Mouse (Mus musculus): ENCODE data around the gene Dsn1. TPM values are rescaled to one million over a fixed set of nuclear protein-coding genes. Genes with fewer than 3 reads are reported as not detected.

Dsn1 gene
- total RNA-seq, 4 experiments from 2014 or later, result 1.1 to 2.2 (median 1.6) TPM

DNA sequence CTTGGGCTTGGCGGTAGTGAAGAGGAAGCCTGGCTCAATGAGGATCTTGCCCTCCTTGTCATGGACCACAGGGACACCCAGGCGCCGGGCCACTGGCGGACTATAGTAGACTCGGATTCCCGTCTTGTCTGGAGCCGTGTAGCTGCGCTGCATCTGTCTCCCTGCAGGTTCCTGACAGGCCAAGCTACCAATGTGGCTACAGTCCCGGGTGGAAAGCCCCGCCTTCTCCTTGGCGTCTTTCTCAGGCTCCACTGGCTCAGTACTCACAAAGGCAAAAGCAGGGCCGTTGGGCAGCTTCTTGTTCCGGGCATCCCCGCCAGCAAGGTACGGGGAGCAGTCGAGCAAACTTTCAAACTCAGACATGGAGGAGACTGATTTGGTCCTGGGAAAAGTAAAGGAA is 14.2 kb upstream of the Dsn1 start:
- no peak for DNase-seq (ENCODE audit: low spot score)

DNA sequence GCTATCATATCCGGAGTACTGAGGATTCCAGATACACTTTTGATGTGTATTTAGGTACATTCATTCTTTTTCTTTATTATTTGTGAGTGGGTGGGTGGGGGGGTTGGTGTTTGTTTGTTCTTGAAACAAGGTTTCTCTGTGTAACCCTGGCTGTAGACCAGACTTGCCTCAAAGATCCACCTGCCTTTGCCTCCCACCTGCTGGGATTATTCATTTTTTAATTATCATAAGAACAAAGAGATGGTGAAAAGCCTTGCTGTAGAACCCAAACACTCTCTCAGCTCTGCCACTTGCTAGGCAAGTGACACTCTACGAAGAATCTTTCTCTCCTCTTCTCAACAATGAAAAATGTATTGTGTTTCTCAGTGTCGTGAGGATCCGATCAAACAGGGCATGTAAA is 12.3 kb upstream of the Dsn1 start:
- no peak for DNase-seq (ENCODE audit: low spot score)

DNA sequence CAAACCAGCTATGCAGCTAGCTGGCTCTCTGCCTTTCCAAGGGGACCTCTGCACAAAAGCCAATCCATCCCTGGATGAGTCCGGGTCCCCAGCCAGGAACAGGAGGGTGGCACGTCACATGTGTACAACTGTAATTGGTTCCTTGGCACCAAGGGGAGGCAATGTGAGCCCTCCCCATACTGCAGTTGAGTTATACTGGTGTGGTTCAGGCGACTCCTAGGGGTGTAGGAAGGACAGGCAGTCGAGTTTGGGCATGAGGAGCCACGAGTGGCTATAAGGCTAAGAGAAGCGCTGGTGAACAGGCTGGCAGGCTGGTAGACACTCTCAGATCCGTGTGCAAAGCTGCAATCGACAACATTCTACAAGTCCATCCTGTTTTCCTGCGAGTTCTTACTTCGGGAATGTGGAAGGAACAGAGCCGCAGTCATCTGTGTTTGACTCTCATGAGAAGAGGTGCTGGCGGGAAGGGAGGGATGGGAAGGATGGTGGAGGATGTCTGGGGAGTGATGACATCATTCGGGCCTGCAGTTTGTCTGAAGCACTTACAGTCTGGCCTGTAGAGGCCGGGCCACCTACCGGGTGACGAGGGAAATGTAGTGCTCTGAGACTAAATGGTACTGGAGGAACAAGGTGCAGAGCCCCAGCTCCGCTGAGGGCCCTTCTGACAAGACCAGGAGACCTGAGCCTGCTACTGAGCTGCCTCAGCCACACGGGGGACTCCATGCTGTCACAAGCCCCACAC is 9.7 kb upstream of the Dsn1 start:
- DNase-seq (ENCODE audit: low spot score), result no peak

- no peak for DNase-seq (ENCODE audit: low spot score)
These were observed 5.4 kb upstream of the Dsn1 start for GRCm38 (mm10) chr2:157012341-157012740.

DNA sequence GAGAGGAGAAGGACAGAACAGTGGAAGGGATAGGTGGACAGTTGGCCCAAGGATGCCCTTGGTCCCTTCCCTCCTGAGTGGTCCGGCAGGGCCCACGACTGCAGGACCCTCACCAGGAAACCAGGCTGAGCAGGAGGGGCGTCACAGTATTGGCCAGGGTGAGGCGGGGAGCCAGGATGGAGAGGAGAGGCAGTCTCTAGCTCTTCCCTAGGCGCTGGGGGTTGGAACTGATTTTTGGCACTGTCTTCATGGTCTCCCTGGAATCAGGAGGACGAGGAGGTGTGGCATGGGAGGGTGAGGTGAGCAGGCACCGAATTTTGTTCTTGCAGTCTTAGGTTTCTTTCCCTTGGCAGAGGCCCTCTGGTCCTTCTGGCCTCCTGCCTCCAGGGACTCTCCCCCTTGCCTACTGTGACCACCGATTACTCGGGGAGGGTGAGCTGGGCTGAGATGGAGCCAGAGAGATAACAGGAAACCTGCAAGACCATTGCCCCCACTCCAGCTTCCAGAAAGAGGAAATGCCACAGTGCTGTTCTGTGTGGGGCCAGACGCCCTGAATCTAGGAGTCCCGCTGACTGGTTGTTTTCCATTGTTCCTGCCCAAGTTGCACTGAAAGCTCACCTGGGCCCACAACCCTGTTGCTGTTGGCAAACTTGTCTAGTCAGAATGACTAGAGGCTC is 3.8 kb upstream of the Dsn1 start:
- DNase-seq (ENCODE audit: low spot score), result no peak

DNA sequence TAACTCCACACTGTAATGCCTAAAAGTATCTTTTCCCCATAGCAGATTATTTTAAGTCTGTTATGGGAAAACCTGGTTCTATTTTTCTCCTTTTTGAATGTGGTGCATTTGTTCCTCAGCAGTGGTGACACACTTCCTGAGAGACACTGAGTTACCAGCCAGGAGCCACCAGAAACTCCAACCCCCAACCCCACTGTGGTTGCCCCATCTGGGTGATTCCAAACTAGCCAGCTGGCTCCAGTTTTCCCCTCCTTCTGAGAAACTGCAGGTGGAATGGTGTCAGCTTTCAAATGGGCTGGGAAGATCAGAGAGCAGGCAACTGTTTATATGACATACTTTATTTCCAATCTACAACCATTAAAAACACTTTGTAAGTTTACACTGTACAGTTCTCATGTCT is 3.2 kb upstream of the Dsn1 start:
- no peak for DNase-seq (ENCODE audit: low spot score)

DNA sequence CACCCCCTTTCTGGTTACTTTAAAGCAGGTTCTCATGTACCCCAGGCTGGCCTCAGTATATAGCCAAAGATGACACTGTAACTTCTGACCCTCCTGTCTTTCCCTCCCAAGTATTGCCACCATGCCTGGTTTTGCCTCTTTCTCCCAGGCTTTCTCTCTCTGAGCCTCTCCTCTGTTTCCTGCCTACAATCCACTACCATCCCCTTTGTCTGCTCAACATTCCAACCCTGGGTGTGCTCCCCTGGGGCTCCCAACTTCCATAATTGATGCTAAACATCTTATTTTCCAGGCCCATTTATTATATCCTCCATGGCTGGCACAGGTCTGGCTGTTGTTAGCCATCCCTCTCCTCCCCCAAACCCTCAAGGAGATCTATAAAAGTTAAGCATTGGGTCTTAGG is 1.6 kb upstream of the Dsn1 start:
- DNase-seq (ENCODE audit: low spot score), result no peak

- DNase-seq (ENCODE audit: low spot score), result no peak
These were observed 261 bp upstream of the Dsn1 start for GRCm38 (mm10) chr2:157007234-157007596.

DNA sequence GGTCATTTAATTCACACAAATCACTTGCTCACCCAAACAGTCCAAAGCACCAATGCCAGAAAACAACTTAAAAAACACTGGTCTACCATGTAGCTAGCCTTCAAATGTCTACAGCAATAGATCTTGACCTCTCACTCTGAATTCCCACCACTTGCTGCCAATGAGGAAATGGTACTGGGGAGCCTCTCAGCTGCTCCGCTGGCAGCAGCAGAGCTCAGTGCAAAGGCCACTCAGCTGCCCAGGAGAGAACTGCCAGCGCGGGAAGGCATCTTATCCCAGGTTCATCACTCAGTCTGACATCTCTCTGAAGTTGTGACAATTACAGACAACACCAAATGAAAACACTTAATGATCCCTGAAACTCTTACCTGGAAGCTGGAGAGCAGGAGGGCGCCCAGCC is 4.6 kb downstream of the Dsn1 start:
- DNase-seq (ENCODE audit: low spot score), result no peak

DNA sequence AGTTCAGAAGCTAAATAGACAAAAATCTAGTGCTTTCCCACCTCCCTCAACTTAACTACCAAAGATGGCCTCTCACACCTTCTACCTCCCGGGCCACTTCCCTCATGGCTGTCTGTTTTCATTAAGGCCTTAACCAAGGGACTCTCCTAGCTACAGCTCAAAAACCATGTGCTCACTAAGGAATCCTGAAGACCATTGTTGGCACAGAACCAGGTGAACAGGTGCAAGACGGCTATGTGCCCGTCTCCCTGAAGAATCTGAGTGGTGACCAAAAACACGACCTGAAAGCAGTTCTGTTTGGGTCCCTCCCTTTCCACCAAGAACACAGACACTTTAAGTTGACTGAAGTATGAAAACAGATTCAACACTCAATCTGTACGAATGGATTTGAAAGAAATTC is 8.7 kb downstream of the Dsn1 start:
- DNase-seq (ENCODE audit: low spot score), result no peak

- no peak for DNase-seq (ENCODE audit: low spot score)
These were observed 10.4 kb downstream of the Dsn1 start for GRCm38 (mm10) chr2:156996576-156996975.

DNA sequence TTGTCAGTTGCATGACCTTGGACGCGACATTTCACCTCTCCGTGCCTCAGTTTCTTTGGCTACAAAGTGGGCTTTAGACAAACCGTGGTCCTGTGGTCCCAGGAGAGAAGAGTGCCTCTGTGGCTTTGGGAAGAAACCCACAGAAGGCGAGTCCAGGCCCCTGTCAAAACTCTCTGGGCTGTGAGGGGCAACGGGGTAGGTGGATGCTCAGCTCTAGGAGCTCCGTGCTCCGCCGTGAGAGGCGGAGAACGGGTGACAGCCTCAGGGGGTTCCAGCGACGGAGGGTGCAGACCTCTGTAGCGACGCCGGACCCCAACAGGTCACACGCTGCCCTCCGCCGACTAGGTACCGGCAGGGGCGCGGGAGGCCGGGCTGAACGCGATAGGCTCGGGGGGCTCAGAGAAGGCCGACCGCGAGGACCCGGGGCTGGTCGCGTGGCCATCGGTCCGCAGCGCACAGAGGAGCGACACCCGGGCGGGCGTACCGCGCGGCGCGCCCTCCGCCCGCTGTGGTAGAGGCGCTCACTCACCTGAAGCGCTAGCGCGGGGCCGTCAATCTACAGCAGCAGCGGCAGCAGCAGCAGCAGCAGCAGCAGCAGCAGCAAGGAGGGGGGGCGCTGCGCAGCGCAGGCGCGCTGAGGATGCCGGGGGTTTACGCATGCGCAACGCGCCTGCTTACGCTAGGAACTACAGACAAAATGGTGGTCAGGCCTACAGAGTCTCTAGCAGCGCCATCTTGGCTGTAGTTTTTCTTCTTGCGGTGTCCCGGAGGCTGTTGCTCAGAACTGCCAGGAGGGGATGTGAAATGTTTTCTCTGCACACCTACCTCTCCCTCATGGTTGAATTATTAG is 15.3 kb downstream of the Dsn1 start, which contains the start of gene Ndrg3:
Gene Ndrg3 (minus strand): TSS at position 587 of the 850 bp plus-strand sequence.
- DNase-seq (ENCODE audit: low spot score), result peak; percentile 94

DNA sequence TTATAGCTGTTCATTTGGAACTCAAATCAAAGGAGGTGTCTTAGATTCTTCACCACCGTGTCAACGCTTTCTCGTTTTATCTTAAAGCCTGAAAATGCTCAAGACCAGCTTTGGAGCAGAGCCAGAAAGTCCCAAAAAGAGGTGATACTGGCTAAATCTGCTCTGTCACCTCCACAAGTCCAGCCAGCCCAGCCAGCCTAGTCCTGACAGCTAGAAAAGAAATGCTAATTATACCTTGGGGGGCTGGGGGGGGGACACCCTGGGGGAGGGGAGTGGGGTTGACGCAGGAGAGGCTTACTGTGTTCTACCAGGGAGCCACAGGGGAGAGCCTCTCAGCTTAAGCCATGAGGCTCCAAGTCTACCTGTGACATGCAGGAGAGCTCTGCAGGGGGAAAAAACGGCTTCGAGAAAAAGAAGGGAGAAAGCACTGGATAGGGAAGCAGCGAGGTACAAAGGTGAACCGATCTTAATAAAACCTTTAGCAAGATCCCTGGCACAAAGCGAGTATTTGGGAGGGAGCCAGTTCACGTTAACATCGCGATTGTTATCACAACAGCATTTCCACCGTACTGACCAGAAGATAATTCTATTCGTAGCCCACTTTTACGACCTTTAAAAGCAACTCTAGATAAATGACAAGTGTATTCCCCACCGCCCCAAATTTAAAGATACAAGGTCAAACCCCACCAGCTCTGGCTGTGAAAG is 16.1 kb downstream of the Dsn1 start:
- DNase-seq (ENCODE audit: low spot score), result no peak

GRCm38 (mm10) chr2:156987316-156987715 is 19.6 kb downstream of the Dsn1 start:
- DNase-seq (ENCODE audit: low spot score), result no peak

DNA sequence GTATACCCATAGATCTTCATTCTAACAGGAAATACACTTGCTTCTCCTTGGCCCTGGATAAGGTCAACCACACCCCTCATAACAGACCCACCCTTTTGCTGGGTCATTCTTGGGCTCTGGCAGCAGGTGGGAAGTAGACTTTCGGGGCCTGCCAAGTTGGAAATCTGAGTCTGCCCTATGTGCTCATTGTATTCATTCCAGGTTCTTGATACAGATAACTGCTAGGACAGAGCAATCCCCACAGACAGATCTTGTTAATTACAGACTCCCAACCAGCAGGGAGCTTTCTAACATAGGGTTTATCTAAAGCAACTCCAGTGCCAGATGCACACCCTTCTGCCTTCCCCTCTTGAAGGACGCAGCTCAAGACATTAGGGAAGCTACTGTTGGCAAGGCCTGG is 24.1 kb downstream of the Dsn1 start:
- peak; percentile 46 for DNase-seq (ENCODE audit: low spot score)

GRCm38 (mm10) chr2:156981291-156981690 is 25.7 kb downstream of the Dsn1 start:
- no peak for DNase-seq (ENCODE audit: low spot score)

- DNase-seq (ENCODE audit: low spot score), result no peak
These were observed 26.9 kb downstream of the Dsn1 start for GRCm38 (mm10) chr2:156980059-156980458.

- no peak for DNase-seq (ENCODE audit: low spot score)
These were observed 30.2 kb downstream of the Dsn1 start for GRCm38 (mm10) chr2:156976711-156977110.

DNA sequence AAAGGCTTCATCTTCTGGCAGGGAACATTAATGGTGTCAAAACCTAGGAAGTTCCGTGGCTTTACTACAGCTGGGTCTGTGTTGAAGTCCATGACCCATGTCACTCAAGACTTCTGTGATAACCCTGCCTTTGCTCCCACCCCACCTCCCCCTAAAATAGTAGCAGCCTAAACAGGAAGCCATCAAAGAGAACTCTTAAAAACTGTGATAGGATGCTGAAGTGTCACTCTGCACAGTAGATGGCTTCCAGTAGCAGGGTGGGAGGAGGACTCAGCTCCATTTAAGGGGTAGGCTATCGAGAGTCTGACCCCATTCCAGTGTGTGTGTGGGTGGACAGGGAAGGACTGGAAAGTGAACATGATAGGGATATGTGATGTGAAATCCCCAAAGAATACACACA is 32.0 kb downstream of the Dsn1 start:
- no peak for DNase-seq (ENCODE audit: low spot score)

DNA sequence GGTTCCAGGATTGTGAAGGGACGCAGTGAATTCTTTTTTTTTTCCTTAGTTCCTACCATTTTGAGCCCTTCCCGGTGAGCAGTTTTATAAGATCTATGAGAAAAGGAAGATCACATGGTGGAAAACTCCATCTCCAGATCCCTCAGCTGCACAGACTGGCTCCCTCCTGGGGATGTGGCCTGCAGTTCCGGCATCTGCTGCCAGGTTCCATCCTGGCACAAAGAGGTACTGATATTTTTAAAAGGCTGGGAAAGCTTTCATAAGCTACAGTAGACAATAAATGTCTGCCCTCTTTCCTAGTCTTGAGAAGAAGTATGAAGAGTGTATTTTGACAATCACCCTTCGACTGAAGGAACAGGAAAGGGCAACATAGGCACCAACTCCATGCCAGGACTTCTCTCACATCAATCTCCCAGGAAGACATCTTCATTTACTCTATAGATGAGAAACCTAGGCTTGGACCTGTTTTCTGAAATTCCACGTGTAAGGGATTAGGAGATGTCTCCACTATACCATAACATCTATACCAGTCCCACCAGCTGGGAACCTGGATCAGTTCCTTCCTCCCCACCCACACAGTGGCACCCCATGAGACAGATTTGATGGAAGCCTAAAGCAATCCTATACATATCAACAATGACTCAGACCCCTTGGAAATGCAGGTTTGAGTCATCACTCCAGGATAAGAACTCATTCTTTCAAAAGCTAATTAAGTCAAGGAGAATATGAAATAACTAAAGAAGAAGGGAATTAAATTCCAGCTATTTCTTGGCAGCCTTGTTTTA is 33.4 kb downstream of the Dsn1 start:
- no peak for DNase-seq (ENCODE audit: low spot score)

GRCm38 (mm10) chr2:156970253-156970652 is 36.7 kb downstream of the Dsn1 start:
- DNase-seq (ENCODE audit: low spot score), result no peak
